Mouse (Mus musculus) liver, adult 2 months (tissue): Measurements from ENCODE around the gene Zbtb8a. TPM values are rescaled to one million over a fixed set of nuclear protein-coding genes. Genes with fewer than 3 reads are reported as not detected.

Experiments used
- DNase-seq: peaks from one replicate; pipeline ENCODE4 v3.0.0-alpha.2; 2011; ENCODE audit warnings: low read depth, low spot score; ENCODE audit errors: extremely low read depth
- H3K27ac ChIP-seq: fragments of 200-500 bp; replicated peaks from 2 replicates; pipeline ENCODE4 v1.5.1; 2012; ENCODE audit warnings: low read depth, mild to moderate bottlenecking, control low read depth, inconsistent platforms, low read length; ENCODE audit not compliant: insufficient read depth
- H3K27me3 ChIP-seq: fragments of 200-500 bp; 2 replicates; pipeline ENCODE4 v1.6.1; 2012; ENCODE audit warnings: mild to moderate bottlenecking, moderate library complexity, low read length, inconsistent platforms; ENCODE audit not compliant: control insufficient read depth, insufficient read depth
- H3K36me3 ChIP-seq: fragments of 200-500 bp; 2 replicates; pipeline ENCODE4 v1.6.1; 2012; ENCODE audit warnings: low read length, inconsistent platforms; ENCODE audit not compliant: control insufficient read depth, insufficient read depth
- H3K4me1 ChIP-seq: fragments of 200-500 bp; 2 replicates; pipeline ENCODE4 v1.6.1; 2011; ENCODE audit warnings: low read length; ENCODE audit not compliant: control insufficient read depth, insufficient read depth
- H3K4me3 ChIP-seq: fragments of 200-500 bp; 2 replicates; pipeline ENCODE4 v1.5.1; 2011; ENCODE audit warnings: low read depth, mild to moderate bottlenecking, control low read depth, low read length, moderate library complexity; ENCODE audit not compliant: insufficient read depth
- H3K79me2 ChIP-seq: fragments of 200-500 bp; 2 replicates; pipeline ENCODE4 v1.6.1; 2012; ENCODE audit warnings: inconsistent platforms, mild to moderate bottlenecking, low read length, moderate library complexity; ENCODE audit not compliant: control insufficient read depth, insufficient read depth
- H3K9ac ChIP-seq: fragments of 200-500 bp; 2 replicates; pipeline ENCODE4 v1.6.1; 2012; ENCODE audit warnings: low read depth, mild to moderate bottlenecking, control low read depth, inconsistent platforms, low read length
- CTCF ChIP-seq: fragments of 200-500 bp; IDR thresholded peaks from 2 replicates; pipeline ENCODE4 v1.5.1; 2011; ENCODE audit warnings: low read depth, low read length, control low read depth
- POLR2A ChIP-seq: fragments of 200-500 bp; IDR thresholded peaks from 2 replicates; pipeline ENCODE4 v1.6.1; 2011; ENCODE audit warnings: low read length, control low read depth; ENCODE audit not compliant: insufficient read depth; ENCODE audit errors: extremely low read depth
- WGBS: fragments of 180-500 bp; shearing (Covaris S2); methylation state at CpG from one replicate; pipeline ENCODE4 v1.1.7; 2018; 5-methylcytosine and 5-hydroxymethylcytosine counted together
- polyA plus RNA-seq: library from polyadenylated mRNA; depleted of rRNA; stranded (reverse); fragments of >200 nt; gene quantifications from 2 replicates; pipeline ENCODE4 v1.2.3, GENCODE M21; 2012
- total RNA-seq: library from RNA; depleted of rRNA; stranded (reverse); fragments of >200 nt; gene quantifications from 2 replicates; pipeline ENCODE4 v1.2.3, GENCODE M21; 2014

Gene Zbtb8a
- total and polyA plus RNA-seq, 2 experiments, result 1.3 to 1.7 TPM

GRCm38 (mm10) chr4:129351111-129351510 is 26.8 kb downstream of the Zbtb8a start:
- H3K9ac ChIP-seq, result no peak overlapping the region
- H3K27ac ChIP-seq, result no peak overlapping the region
- DNase-seq, result no peak
- no peaks in the 10 kb centered on the region for H3K4me1 ChIP-seq
- no peak overlapping the region for H3K4me3 ChIP-seq
- no peaks in the 10 kb centered on the region; the same call in 1 of the 2 replicates for H3K36me3 ChIP-seq
- H3K27me3 ChIP-seq, result no peaks in the 10 kb centered on the region
- TF ChIP-seq CTCF (no peak), POLR2A (no peak)
- 72% methylated on average over 6 of the region's 6 CpGs for WGBS
- no peaks in the 10 kb centered on the region for H3K79me2 ChIP-seq

GRCm38 (mm10) chr4:129350644-129351043 is 27.3 kb downstream of the Zbtb8a start:
- DNase-seq, result peak; percentile 58
- TF ChIP-seq POLR2A (no peak), CTCF (peak; percentile 90)
- Histone ChIP-seq H3K4me3 (no peak overlapping the region), H3K27ac (no peak overlapping the region), H3K36me3 (no peaks in the 10 kb centered on the region; the same call in 1 of the 2 replicates), H3K4me1 (no peaks in the 10 kb centered on the region), H3K9ac (no peak overlapping the region), H3K27me3 (no peaks in the 10 kb centered on the region), H3K79me2 (no peaks in the 10 kb centered on the region)
- WGBS, result 11% methylated on average over 1 of the region's 1 CpGs

GRCm38 (mm10) chr4:129346481-129347154 is 31.3 kb downstream of the Zbtb8a start:
- H3K27ac ChIP-seq, result no peak overlapping the region
- peaks cover 2% of the 10 kb centered on the region; the same call in 1 of the 2 replicates for H3K4me1 ChIP-seq
- 79% methylated on average over 15 of the region's 15 CpGs for WGBS
- H3K79me2 ChIP-seq, result no peaks in the 10 kb centered on the region
- H3K9ac ChIP-seq, result no peak overlapping the region
- TF ChIP-seq POLR2A (no peak), CTCF (no peak)
- no peak overlapping the region for H3K4me3 ChIP-seq
- H3K27me3 ChIP-seq, result no peaks in the 10 kb centered on the region
- peaks cover 26% of the 10 kb centered on the region for H3K36me3 ChIP-seq
- DNase-seq, result no peak

GRCm38 (mm10) chr4:129342705-129343104 is 35.2 kb downstream of the Zbtb8a start:
- 85% methylated on average over 2 of the region's 2 CpGs for WGBS
- Histone ChIP-seq H3K4me3 (no peak overlapping the region), H3K79me2 (peaks cover 7% of the 10 kb centered on the region; the same call in 1 of the 2 replicates), H3K36me3 (peaks cover 31% of the 10 kb centered on the region), H3K27me3 (no peaks in the 10 kb centered on the region), H3K9ac (no peak overlapping the region), H3K27ac (no peak overlapping the region), H3K4me1 (peaks cover 2% of the 10 kb centered on the region; the same call in 1 of the 2 replicates)
- no peak for DNase-seq
- TF ChIP-seq CTCF, result no peak
- TF ChIP-seq POLR2A, result no peak

GRCm38 (mm10) chr4:129341888-129342287 is 36.0 kb downstream of the Zbtb8a start:
- no peak for DNase-seq
- Histone ChIP-seq H3K4me3 (no peak overlapping the region), H3K9ac (no peak overlapping the region), H3K27me3 (no peaks in the 10 kb centered on the region), H3K79me2 (peaks cover 7% of the 10 kb centered on the region; the same call in 1 of the 2 replicates), H3K36me3 (peaks cover 31% of the 10 kb centered on the region), H3K27ac (no peak overlapping the region; the same call in 1 of the 2 replicates), H3K4me1 (peaks cover 7% of the 10 kb centered on the region; the same call in 1 of the 2 replicates)
- 75% methylated on average over 1 of the region's 1 CpGs for WGBS
- TF ChIP-seq POLR2A (no peak), CTCF (peak; percentile 34; the same call in 1 of the 2 replicates)

GRCm38 (mm10) chr4:129339743-129340142 is 38.2 kb downstream of the Zbtb8a start:
- peaks cover 26% of the 10 kb centered on the region for H3K36me3 ChIP-seq
- no peak overlapping the region for H3K27ac ChIP-seq
- H3K9ac ChIP-seq, result no peak overlapping the region
- TF ChIP-seq POLR2A (no peak), CTCF (no peak)
- H3K27me3 ChIP-seq, result no peaks in the 10 kb centered on the region
- no peak for DNase-seq
- peaks cover 13% of the 10 kb centered on the region; the same call in 1 of the 2 replicates for H3K79me2 ChIP-seq
- H3K4me3 ChIP-seq, result no peak overlapping the region
- 97% methylated on average over 3 of the region's 3 CpGs for whole genome bisulfite sequencing
- peaks cover 9% of the 10 kb centered on the region; the same call in 1 of the 2 replicates for H3K4me1 ChIP-seq
